Mouse (Mus musculus): ENCODE results near the gene Ush1c.
"Not testable (repeated sequence)": the region's sequence is repeated elsewhere in the genome, so short reads cannot be mapped to it uniquely, and the experiment has no call there.

Gene Ush1c

GRCm38 (mm10) chr7:46204775-46205174 lies 33.5 kb downstream of the Ush1c start:
- DNase-seq (ENCODE audit: low spot score in 2 of 2): no peak

GRCm38 (mm10) chr7:46204046-46204471 lies 34.2 kb downstream of the Ush1c start:
- peak; percentile 59 to 75 for DNase-seq (ENCODE audit: low spot score in 2 of 2)

- no peak for DNase-seq (ENCODE audit: low spot score in 2 of 2)
Measured at GRCm38 (mm10) chr7:46201649-46202048, 36.7 kb downstream of the Ush1c start.

DNA sequence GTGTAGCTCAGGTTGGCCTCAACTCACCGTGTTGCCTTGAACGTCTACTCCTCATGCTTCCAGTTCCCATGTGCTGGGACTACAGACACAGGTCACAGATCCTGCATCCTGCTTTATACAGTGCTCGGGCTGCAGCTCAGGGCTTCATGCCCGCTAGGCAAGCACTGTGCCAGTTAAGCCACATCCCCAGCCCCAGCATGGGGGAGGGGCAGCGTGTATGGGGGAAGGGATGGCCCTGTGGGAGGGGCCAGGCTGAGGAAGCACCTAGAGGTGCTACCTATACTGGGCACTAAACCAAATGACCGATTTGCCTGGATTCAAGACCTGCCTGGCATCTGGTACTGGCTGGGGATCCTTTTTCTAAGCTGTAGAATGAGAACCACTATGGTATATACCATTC lies 38.3 kb downstream of the Ush1c start:
- DNase-seq (ENCODE audit: low spot score in 2 of 2): no peak

DNA sequence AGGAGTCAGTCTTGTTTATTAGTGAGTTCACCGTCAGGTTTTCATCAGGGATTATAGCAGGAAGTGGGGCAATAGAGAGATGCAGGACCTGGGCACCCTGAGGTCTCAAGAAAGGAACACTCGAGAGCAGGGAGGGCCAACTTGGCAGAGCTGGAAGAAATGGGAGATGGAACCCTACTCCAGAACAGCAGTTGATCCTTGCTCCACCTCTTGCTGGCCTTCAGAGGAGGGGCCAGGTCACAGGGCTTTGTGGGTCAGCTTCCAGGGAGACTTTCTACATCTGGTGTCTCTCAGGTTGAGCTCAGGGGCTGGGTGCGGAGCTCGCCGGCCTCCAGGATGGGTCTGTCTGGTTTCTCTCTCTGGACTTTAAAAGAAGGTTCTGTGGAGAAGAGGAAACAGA lies 42.9 kb downstream of the Ush1c start:
- no peak for DNase-seq (ENCODE audit: low spot score in 2 of 2)

- no peak for DNase-seq (ENCODE audit: low spot score in 2 of 2)
Measured at GRCm38 (mm10) chr7:46184232-46184631, 54.1 kb downstream of the Ush1c start.

DNA sequence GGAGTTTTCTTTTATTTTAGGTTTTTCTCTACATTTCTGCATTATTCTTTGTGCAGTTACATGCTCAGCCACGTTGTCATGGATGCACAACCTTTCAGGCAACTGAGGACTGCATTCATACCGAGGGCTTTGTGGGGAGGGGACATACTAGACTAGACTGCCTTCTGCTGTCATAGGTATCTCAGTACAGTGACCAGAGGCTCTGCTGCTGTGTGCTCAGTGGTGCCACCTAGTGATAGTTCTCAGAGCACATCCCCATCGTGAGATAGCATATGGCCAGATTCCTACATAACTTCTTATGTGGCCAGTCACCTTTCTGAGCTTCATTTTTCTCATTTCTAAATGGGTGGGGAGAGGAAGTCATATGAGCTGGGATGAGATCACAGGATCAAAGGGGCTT lies 56.7 kb downstream of the Ush1c start:
- peak in 1 of 2 experiments; percentile 77 for DNase-seq (ENCODE audit: low spot score in 2 of 2)

DNA sequence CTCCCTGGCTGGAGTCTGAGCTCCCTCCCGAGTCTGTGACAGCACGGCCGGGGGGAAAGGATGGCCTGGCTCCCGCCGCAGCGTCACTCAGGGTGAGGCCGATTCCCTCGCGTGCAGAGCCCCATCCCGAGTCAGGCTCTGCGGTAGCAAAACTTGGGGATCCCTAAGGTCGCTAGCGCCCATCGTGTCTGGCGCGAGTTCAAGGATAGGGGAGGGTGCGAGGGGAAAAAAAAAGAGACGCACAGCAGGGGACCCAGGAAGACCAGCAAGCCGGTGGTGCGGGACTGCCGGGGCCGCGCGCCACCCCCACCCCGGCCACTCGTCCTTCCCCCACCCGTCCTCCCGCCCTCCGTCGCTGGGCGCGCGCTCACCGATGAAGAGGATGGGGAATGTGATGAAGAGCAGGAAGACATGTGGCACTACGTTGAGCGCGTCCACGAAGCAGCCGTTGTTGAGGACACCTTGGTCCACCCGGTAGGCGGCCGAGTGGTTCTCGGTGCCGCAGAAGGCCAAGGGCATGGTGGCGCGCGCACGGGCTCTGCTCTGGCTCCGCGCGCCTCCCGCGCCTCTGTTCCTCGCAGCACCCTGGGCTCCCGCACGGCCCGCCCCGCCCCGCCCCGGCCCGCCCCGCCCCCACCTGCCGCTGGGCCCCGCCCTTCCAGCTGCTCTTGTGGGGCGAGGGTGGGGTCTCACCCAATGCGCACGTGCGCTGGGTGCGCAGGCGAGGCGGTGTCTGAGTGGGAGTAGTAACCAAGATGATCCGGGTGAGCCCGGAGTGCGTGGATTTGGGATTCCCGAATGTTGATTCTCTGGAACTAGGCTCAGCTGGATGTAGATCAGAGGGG lies 58.6 kb downstream of the Ush1c start, which contains the start of gene Abcc8:
Gene Abcc8, minus strand, starts transcription at position 603 of the 845 bp plus-strand sequence.
- peak in 1 of 2 experiments; percentile 27 for DNase-seq (ENCODE audit: low spot score in 2 of 2)

DNA sequence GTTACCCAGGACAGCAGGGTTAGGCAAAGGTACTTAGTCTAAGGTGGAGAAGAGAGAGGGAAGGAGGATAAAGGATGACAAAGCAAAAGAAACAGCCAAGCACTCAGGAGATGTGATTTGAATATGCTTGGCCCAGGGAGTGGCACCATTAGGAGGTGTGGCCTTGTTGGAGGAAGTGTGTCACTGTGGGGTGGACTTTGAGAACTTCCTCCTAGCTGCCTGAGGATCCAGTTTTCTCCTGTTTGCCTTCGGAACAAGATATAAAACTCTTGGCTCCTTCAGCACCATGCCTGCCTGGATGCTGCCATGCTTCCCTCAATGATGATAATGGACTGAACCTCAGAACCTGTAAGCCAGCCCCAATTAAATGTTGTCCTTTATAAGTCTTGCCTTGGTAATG lies 69.3 kb downstream of the Ush1c start:
- DNase-seq (ENCODE audit: low spot score in 2 of 2): not testable (repeated sequence)

GRCm38 (mm10) chr7:46168402-46168801 lies 69.9 kb downstream of the Ush1c start:
- DNase-seq (ENCODE audit: low spot score in 2 of 2): no peak

DNA sequence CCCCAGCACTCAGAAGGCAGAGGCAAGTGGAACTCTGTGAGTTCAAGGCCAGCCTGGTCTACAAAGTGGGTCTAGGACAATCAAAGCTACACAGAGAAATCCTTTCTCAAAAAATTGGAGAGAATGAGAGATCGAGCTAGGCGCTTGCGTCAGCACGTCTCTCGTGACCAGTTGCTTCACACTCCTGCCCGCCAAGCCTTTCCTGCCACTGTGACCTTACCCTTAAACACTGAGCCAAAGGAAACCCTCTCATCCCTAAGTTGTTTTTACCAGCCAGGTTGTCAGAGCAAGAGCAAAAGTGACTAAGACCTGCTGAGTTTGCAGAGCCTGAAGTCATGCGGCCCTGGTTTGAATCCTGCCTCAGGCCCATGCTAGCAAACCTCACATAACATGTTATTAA lies 70.4 kb downstream of the Ush1c start:
- DNase-seq (ENCODE audit: low spot score in 2 of 2): no peak

GRCm38 (mm10) chr7:46165876-46166275 lies 72.4 kb downstream of the Ush1c start:
- DNase-seq (ENCODE audit: low spot score in 2 of 2): no peak

DNA sequence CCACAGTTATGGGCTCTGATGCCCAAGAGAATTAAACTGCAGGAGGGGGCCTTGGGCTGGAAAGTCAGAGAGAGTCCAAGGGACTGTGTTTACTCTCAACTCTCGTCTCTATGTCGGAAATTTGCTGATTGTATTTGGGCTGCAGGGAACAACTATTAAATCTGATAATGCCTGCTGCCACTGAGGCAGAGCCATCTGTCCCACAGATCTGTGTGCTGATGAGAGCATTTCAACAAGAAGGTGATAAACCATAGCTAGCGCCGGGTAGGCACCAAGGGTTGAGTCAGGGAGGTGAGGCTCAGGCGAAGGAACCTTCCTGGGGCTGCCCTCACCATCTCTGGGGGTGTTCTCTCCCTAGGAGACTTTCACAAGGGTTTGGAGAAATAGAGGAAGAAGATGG lies 75.6 kb downstream of the Ush1c start:
- no peak for DNase-seq (ENCODE audit: low spot score in 2 of 2)

- DNase-seq (ENCODE audit: low spot score in 2 of 2): peak in 1 of 2 experiments; percentile 68
Measured at GRCm38 (mm10) chr7:46162132-46162727, 76.1 kb downstream of the Ush1c start.

GRCm38 (mm10) chr7:46161615-46162014 lies 76.7 kb downstream of the Ush1c start:
- no peak for DNase-seq (ENCODE audit: low spot score in 2 of 2)

GRCm38 (mm10) chr7:46157746-46158145 lies 80.6 kb downstream of the Ush1c start:
- DNase-seq (ENCODE audit: low spot score in 2 of 2): no peak

GRCm38 (mm10) chr7:46154498-46155488 lies 83.5 kb downstream of the Ush1c start:
- DNase-seq (ENCODE audit: low spot score in 2 of 2): no peak

DNA sequence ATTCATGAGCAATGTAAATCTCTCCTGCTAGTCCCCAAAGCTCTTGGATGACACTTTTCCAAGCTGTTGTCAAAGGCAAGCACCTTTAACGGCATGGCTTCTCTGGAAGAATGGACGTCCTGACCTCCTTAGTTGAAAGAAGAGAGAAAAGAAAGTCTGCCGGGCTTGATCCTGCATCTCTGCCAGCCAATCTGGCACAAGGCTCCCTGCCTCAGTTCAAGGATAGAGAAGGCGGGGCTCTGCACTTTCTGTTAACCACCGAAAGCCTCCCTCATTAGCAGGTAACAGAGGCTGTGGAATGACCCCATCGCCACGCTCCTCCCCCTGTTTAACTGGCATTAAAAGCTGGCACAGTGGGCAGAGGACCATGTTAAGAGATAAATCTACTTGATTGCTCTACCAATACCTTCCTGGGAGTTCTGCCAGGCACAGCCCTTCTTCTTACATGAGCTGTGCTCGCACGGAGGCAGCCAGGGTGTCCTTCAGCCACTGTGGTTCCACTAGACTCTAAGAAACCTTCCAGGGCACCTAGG lies 85.4 kb downstream of the Ush1c start:
- DNase-seq (ENCODE audit: low spot score in 2 of 2): no peak

- DNase-seq (ENCODE audit: low spot score in 2 of 2): no peak
Measured at GRCm38 (mm10) chr7:46147417-46147816, 90.9 kb downstream of the Ush1c start.

- no peak for DNase-seq (ENCODE audit: low spot score in 2 of 2)
Measured at GRCm38 (mm10) chr7:46146675-46147308, 91.5 kb downstream of the Ush1c start.
